Mouse (Mus musculus): Measurements from ENCODE around the gene Jak1.

DNA sequence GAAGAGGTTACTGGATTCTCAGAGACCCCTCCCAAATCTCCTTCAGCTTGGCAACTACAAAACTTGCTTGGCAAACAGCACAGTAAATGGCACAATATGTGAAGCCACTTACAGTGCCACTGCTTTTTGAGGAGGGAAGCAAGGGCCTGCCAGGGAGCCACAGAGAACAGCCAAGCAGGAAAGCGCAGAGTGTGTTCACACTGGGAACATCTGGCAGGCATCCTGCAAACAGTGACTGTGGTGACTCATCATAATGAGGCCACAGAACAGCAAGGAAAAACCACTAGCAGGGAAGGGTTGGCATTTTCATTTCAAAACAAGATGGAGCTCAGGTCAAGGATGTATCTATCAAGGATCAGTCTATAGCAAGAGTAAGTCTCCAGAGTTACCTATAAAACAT lies 30.8 kb downstream of the Jak1 start:
- TF ChIP-seq POLR2A (IDR thresholded peaks at IDR 0.05; ENCODE audit: low read depth, low read length) (no peak), CTCF (conservative IDR thresholded peaks at IDR 0.05; ENCODE audit: insufficient read depth, insufficient read length, low read depth, low read length) (no peak)

All from kidney, adult 2 months (tissue).